Comparison of ENCODE assay signal across 27 mouse cellular contexts in genomic region chr7:137037471-137037870, GRCm38 (mm10).
A peak's percentile ranks its signal among the peaks of the same experiment; 100 is the strongest.
DNase-seq lines count a peak whose midpoint lies in the region; ATAC-seq lines count a peak whose summit lies in the region.
"Had no signal": no experiment of that assay in that cellular context is flagged by ENCODE, and none has a peak within 500 bp of the region (broad histone marks: within the 10 kb centered on the region; RNA-seq: fewer than 3 reads in every experiment).

No protein-coding gene starts in this region.

- no peaks in the 10 kb centered on the region for H3K36me3 ChIP-seq in lung, embryonic 16.5 days (ENCODE audit: control insufficient read depth, insufficient read depth, low read length)
- H3K36me3 ChIP-seq: embryonic facial prominence, embryonic 13.5 days; forebrain, embryonic 12.5 days; G1E; intestine, embryonic 15.5 days; limb, embryonic 12.5 days had no signal

- H3K4me3 ChIP-seq in lung, embryonic 16.5 days (ENCODE audit: low read length), result no peak overlapping the region
- H3K4me3 ChIP-seq: embryonic facial prominence, embryonic 13.5 days; erythroblast, embryonic 14.5 days; forebrain, embryonic 12.5 days; intestine, embryonic 15.5 days; limb, embryonic 12.5 days had no signal

- H3K4me1 ChIP-seq in lung, embryonic 16.5 days (replicated peaks; ENCODE audit: control insufficient read depth, insufficient read depth, low read length), result peaks cover 14% of the 10 kb centered on the region

- 52% methylated on average over 4 of the region's 4 CpGs for WGBS in lung, embryonic 16.5 days

- H3K4me2 ChIP-seq in lung, embryonic 16.5 days (ENCODE audit: low read depth, low read length), result no peak overlapping the region
- H3K4me2 ChIP-seq: embryonic facial prominence, embryonic 13.5 days; forebrain, embryonic 12.5 days; intestine, embryonic 15.5 days; limb, embryonic 12.5 days; liver, embryonic 11.5 days had no signal

- no peaks in the 10 kb centered on the region for H3K27me3 ChIP-seq in lung, embryonic 16.5 days (ENCODE audit: control insufficient read depth, insufficient read depth, low read depth, low read length)
- H3K27me3 ChIP-seq: CH12.LX; intestine, embryonic 15.5 days had no signal

- no peak overlapping the region for H3K9ac ChIP-seq in lung, embryonic 16.5 days (ENCODE audit: low read length)
- H3K9ac ChIP-seq: embryonic facial prominence, embryonic 13.5 days; forebrain, embryonic 12.5 days; intestine, embryonic 15.5 days; limb, embryonic 12.5 days; liver, postnatal 0 days had no signal

- DNase-seq in urinary bladder, postnatal 14 days (ENCODE audit: low spot score), result peak; percentile 52
- DNase-seq in urinary bladder, postnatal 10 days (ENCODE audit: low spot score), result no peak
- peak; percentile 39 to 56 for DNase-seq in lung, postnatal 4 days
- DNase-seq in spleen, adult 18-20 months, result no peak
- DNase-seq in layer of hippocampus, adult 11-12 months (ENCODE audit: low spot score), result no peak
- DNase-seq in embryo, embryonic 10 days (ENCODE audit: low spot score), result no peak
- DNase-seq: adrenal gland, adult 2 months; B cell, adult 2 months; cerebellum, adult 11 months; gastrocnemius, postnatal 36 days; kidney, adult 8-10 months; kidney, postnatal 25 days; layer of hippocampus, postnatal 36 days; liver, postnatal 0 days; right cerebral cortex, adult 18-20 months; right cerebral cortex, postnatal 4 days had no signal

- H3K9me3 ChIP-seq in lung, embryonic 16.5 days (ENCODE audit: control insufficient read depth, low read length), result 0 out of 2 replicates have a peak, but pooled peaks cover 2% of the 10 kb centered on the region
- H3K9me3 ChIP-seq: forebrain, embryonic 12.5 days; intestine, embryonic 15.5 days had no signal

- peak overlapping the region; percentile 65 for H3K27ac ChIP-seq in lung, embryonic 16.5 days (ENCODE audit: low read length)
- H3K27ac ChIP-seq: embryonic facial prominence, embryonic 13.5 days; forebrain, embryonic 12.5 days; intestine, embryonic 15.5 days; limb, embryonic 12.5 days had no signal

- peak; percentile 86 for ATAC-seq in lung, embryonic 16.5 days (ENCODE audit: low read depth)
- ATAC-seq: hindbrain, embryonic 16.5 days; intestine, embryonic 15.5 days; liver, postnatal 0 days; Patski had no signal

Comparison
In these comparisons a context has a peak if more than half of its experiments do, and no peak if none do; other contexts are left out.
1. DNase-seq: peak in urinary bladder, postnatal 14 days (single experiment) and lung, postnatal 4 days (2 of 2); none in urinary bladder, postnatal 10 days (single experiment), spleen, adult 18-20 months (0 of 2), layer of hippocampus, adult 11-12 months (single experiment) and embryo, embryonic 10 days (single experiment).